Mouse (Mus musculus) intestine, embryonic 16.5 days (tissue): ENCODE measurements around the gene Gm17402. TPM values are rescaled to one million over a fixed set of nuclear protein-coding genes. Genes with fewer than 3 reads are reported as not detected.

Experiments used
- ATAC-seq: fragments of 200-750 bp; cut with Nextera tagmentation; 2 replicates; pipeline ENCODE4 v1.8.0; 2017; ENCODE audit warnings: moderate TSS enrichment, moderate library complexity
- H3K27ac ChIP-seq: fragments of 300-500 bp; sonication (generic); 2 replicates; pipeline ENCODE4 v1.5.1; 2014; ENCODE audit warnings: mild to moderate bottlenecking, low read length
- H3K27me3 ChIP-seq: fragments of 300-500 bp; sonication (generic); replicated peaks from 2 replicates; pipeline ENCODE4 v1.6.1; 2014; ENCODE audit warnings: low read length, control low read depth, mixed read lengths; ENCODE audit not compliant: control insufficient read depth, insufficient read depth
- H3K36me3 ChIP-seq: fragments of 300-500 bp; sonication (generic); 2 replicates; pipeline ENCODE4 v1.6.1; 2014; ENCODE audit warnings: low read length, control low read depth; ENCODE audit not compliant: control insufficient read depth, insufficient read depth
- H3K4me1 ChIP-seq: fragments of 300-500 bp; sonication (generic); 2 replicates; pipeline ENCODE4 v1.6.1; 2014; ENCODE audit warnings: low read length, control low read depth, mixed read lengths; ENCODE audit not compliant: control insufficient read depth, insufficient read depth
- H3K4me2 ChIP-seq: fragments of 300-500 bp; sonication (generic); 2 replicates; pipeline ENCODE4 v1.6.1; 2014; ENCODE audit warnings: low read depth, low read length, control low read depth
- H3K4me3 ChIP-seq: fragments of 300-500 bp; sonication (generic); 2 replicates; pipeline ENCODE4 v1.5.1; 2014; ENCODE audit warnings: mild to moderate bottlenecking, low read length
- H3K9ac ChIP-seq: fragments of 300-500 bp; sonication (generic); 2 replicates; pipeline ENCODE4 v1.6.1; 2014; ENCODE audit warnings: low read depth, low read length
- H3K9me3 ChIP-seq: fragments of 300-500 bp; sonication (generic); 2 replicates; pipeline ENCODE4 v1.6.1; 2016; ENCODE audit warnings: low read length, control low read depth; ENCODE audit not compliant: control insufficient read depth
- WGBS: fragments of 180-500 bp; shearing (Covaris S2); extraction: QIAGEN DNeasy Blood & Tissue Kit; methylation state at CpG from one replicate; pipeline ENCODE4 v1.1.7; 2014; 5-methylcytosine and 5-hydroxymethylcytosine counted together
- polyA plus RNA-seq: library from polyadenylated mRNA; unstranded; fragments of >200 nt; fragmentation: Nextera tagmentation; extraction: Ambion mirVana; gene quantifications from 2 replicates; pipeline ENCODE4 v1.2.1, GENCODE M21; 2015

Gene Gm17402
- polyA plus RNA-seq, 1 experiment from 2014 or later = not detected

DNA sequence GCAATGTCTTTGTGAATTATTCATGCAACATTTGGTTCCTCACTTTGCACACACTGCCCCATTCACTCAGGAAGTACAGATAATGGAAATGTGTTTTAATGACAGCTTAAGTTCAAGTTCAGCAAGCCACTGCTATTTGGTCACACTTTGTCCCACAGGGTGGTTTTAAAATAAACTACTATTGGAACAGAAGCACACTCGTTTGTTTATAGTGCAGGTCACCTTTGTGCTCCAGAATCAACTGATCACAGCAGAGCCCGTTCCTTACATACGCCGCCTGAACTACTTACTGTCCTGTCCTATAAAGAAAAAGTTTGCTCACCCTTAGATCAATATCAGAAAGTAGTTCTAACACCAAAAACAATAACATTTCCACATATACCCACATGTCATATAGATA, 52.5 kb downstream of the Gm17402 start:
- no peaks in the 10 kb centered on the region for H3K27me3 ChIP-seq
- 75% methylated on average over 4 of the region's 4 CpGs for WGBS
- H3K4me2 ChIP-seq = no peak overlapping the region
- H3K9ac ChIP-seq = no peak overlapping the region
- H3K4me3 ChIP-seq = no peak overlapping the region
- H3K4me1 ChIP-seq = no peaks in the 10 kb centered on the region
- ATAC-seq = no peak
- no peaks in the 10 kb centered on the region for H3K9me3 ChIP-seq
- H3K36me3 ChIP-seq = no peaks in the 10 kb centered on the region
- H3K27ac ChIP-seq = no peak overlapping the region

Other genes starting within 250 kb of the Gm17402 start
- 5.1 and 6.5 TPM in 2 replicates for gene Mlf1, start 1.1 kb downstream of the Gm17402 start, polyA plus RNA-seq
- gene Gfm1, start 54.9 kb upstream of the Gm17402 start, polyA plus RNA-seq = 57.4 and 62.0 TPM in 2 replicates
- 97.1 and 102 TPM in 2 replicates for gene Lxn, start 88.8 kb upstream of the Gm17402 start, polyA plus RNA-seq
- 1.3 and 1.4 TPM in 2 replicates for gene Rarres1, start 140.4 kb upstream of the Gm17402 start, polyA plus RNA-seq
- gene Mfsd1, start 207.6 kb upstream of the Gm17402 start, polyA plus RNA-seq = 61.2 and 70.0 TPM in 2 replicates